Mouse (Mus musculus) mature B cell (primary cell): Measurements from ENCODE around the gene Zyg11b.

Source experiments
- in situ Hi-C: fragments of 300-500 bp; cut with MboI; formaldehyde crosslinking; loops from 2 replicates; pipeline ENCODE4 v1.14.3; 2019

Gene Zyg11b

GRCm38 (mm10) chr4:108318649-108319615 lies 18.0 kb upstream of the Zyg11b start:
- in situ Hi-C loops, result no loop called here

DNA sequence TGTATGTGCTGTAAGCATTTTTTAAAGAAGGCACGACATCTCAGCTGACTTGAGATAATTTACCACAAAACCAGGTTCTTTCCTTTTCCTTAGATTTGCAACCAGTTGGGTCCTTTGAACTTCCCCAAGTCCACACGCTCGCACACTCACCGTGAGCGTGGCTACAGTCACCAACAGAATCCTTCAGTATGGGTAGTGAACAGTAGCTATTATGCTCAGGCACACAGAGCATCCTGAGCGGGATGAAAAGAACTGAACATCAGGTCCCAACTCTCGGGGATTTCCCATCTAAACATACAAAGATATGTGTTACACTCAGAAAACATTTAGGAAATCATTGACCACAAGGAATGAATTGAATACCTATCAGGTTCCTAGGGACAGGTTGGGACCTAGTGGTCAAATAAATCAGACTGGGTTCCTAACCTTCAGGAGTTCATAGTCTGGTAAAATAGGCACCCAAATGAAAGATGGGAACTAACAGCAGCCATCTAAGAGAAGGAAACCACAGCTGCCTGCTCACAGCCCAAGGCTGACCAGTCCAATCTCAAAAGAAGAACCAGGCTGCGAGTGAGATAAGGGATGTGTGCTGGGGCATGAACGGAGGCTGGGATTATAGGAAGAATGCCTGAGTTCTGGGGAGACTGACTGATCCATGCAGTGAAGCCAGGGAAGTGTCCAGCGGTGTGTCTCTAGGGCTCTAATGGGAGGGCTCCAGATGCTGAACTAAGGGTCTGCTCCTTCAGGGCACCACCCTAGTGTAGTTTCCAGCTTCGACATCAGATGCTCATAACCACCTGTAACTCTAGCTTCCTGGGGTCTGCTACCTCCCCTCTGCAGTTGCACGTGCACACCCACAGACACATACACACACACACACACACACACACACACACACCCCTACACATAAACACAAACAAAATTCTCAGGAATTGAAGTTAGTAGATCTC lies 17.0 kb upstream of the Zyg11b start:
- in situ Hi-C loops, result no loop called here

DNA sequence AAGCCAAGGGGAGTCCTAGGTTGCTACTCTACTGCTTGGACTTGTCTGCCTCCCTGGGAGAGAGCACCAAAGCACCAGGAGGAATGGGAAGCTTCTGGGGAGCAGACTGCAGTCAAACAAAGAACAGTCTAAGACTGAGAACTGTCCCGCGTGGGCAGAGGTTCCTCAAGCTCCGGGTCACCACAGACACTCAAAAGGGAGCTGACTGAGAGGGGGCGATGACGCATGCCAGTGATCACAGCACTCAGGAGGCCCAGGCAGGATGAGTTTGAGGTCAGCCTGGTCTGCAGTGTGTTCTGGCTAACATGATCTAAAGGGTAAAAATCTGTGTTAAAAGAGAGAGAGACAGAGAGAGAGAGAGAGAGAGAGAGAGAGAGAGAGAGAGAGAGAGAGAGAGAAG lies 13.1 kb upstream of the Zyg11b start:
- in situ Hi-C loops, result no loop called here

DNA sequence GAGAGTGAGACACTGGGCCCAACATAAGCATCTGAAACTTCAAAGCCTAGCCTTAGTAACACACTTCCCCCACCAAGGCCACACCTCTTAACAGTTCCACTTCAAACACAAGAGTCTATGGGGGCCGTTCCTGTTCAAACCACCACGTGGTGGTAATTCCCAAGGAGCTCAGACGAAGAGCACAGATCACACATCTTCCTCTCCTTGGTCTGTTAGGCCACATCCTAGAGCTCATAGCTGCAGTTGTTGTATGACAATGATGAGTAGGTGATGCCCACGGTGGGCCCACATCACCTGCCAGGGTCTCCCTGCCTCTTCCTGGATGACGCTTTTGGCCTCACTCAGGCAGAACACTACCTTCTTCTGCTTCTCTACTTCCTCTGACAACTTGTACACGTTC lies 9.8 kb upstream of the Zyg11b start:
- in situ Hi-C loops, result no loop called here

DNA sequence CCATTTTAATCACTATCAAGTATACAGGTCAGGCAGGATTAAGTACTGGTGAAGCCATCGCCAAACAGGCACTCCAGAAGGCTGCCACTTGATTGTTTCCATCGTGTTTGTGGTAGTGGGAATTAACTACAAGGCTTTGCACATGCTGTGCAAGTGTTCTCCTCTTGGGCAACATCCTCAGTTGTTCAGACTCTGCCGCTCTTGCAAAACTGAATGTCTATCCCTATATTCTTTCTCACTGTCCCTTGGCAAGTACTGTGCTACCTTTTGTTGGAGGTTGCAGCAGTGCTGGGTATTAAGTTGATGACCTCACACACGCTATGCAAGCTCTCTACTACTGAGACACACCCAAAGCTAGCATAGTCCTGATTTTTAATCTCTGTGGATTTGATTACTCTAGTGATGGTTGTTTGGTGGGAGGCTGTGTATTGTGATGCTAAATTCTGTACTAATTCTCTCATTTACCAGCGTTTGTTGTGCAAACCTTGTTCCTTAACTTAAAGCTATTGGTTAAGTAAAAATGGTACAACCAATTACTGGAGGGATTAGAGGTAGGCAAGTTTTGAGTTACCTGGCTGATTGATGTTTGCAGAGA lies 1.5 kb upstream of the Zyg11b start:
- in situ Hi-C loops, result no loop called here

DNA sequence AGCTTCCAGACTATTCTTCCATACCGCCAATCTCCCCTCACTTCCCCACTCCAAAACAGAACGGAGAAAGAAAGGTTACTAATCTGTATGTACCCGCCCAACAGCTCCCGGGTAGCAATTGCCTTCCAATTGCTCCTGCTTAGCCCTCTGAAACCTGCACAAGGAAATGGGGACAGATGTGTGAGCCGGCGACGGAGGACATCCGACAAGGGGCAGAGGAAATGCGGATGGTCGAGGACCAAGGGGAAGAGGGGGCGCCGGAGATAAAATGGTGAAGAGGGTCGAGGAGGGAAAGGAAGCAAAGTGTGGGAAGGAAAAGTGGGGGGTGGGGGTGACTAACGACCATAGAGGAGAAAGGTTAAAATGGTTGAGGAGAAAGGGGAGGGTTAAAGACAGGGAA lies 630 bp downstream of the Zyg11b start:
- in situ Hi-C loops, result no loop called here

- in situ Hi-C loops, result no loop called here
These were observed 23.9 kb downstream of the Zyg11b start for GRCm38 (mm10) chr4:108276973-108277372.

DNA sequence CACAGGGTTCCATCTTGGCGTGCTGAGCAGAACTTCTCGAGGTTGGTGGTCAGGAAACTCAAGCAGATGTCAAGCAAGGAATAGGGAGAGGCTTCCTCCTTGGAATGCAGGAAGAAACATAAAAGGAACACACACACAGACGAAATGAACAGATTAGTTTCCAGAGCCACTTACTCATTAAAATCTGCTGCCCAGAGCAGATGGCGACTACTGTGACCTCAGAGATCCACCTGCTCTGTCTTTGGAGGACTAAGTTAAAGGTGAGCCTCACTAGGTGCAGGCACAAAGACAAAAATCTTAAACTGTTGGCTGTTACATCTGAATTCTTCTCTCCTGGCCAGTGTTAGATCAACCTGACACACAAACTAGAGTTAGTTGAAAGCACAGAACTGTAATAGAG lies 28.6 kb downstream of the Zyg11b start:
- in situ Hi-C loops, result no loop called here

GRCm38 (mm10) chr4:108265774-108266173 lies 35.1 kb downstream of the Zyg11b start:
- in situ Hi-C loops, result no loop called here

DNA sequence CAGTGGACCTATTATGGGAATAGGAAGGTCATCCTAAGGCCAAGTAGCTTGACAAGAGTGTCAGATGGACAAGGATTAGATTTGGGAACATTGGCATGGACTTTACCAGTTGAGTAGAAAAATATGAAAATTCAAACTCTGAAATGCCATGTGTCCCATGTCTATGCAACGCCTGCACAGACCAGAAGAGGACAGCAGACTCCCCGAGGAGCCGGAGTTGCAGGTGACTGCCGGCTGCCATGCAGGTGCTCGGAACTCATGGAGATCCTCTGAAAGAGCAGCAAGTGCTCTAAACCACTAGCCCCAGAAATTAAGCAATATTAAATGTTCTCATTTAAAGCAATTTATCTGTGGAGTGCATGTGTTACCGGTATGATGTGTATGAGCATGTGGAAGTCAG lies 47.6 kb downstream of the Zyg11b start:
- in situ Hi-C loops, result loop anchor here (10.0 kb wide), 1 partner anchor 241 kb away; no protein-coding TSS in a partner anchor

- in situ Hi-C loops, result loop anchor here (10.0 kb wide), 1 partner anchor 244 kb away; no protein-coding TSS in a partner anchor
These were observed 50.4 kb downstream of the Zyg11b start for GRCm38 (mm10) chr4:108250501-108250900.

GRCm38 (mm10) chr4:108249314-108249713 lies 51.6 kb downstream of the Zyg11b start:
- in situ Hi-C loops, result no loop called here

GRCm38 (mm10) chr4:108233654-108234053 lies 67.2 kb downstream of the Zyg11b start:
- in situ Hi-C loops, result no loop called here

DNA sequence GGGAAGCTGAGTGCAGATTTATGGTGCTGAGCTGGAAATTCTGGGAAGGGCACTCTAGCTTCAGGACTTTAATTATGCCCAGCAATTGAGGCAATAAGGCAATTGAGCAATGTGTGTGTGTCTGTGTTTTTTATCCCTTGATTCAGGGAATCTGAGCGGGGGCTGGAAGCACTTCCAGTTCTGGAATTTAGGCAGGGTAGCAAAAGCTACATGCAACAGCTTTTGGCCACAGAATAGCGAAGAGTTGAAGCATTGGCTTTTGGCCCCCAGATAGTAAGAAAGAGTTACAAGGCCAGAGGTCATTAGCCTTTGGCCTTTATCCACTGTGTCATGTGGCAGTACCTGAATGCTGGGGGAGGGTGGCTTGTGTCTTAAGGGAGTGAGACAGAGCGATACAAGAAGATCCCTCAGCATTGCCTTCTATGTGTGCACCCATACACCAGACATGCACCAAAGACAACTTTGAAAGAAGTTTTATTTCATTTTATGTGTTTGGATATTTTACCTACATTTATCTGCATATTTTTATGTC lies 75.5 kb downstream of the Zyg11b start:
- in situ Hi-C loops, result no loop called here

- in situ Hi-C loops, result no loop called here
These were observed 78.4 kb downstream of the Zyg11b start for GRCm38 (mm10) chr4:108222507-108222906.

DNA sequence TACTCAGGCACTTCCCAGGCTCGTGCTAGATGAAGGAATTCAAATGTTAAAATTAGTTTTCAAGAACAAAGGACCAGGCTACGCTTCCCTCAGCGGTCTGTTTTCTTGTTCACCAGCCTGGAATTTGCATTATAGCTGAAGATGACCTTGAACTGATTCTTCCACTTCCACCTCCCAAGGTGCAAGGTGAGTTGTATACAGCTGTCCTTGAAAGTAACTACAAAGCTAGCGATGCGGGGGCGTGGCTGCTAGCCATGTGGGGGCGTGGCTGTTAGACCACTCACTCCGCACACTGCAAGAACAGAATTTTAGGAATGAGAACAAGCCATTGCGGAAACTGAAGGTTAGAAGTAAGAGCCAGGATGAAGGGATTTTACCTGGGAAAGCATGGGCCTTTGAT lies 81.9 kb downstream of the Zyg11b start:
- in situ Hi-C loops, result no loop called here

GRCm38 (mm10) chr4:108217332-108218179 lies 83.3 kb downstream of the Zyg11b start, which contains the start of gene Zyg11a:
TSS of gene Zyg11a (minus strand) at chr4:108218048.
- in situ Hi-C loops, result no loop called here

DNA sequence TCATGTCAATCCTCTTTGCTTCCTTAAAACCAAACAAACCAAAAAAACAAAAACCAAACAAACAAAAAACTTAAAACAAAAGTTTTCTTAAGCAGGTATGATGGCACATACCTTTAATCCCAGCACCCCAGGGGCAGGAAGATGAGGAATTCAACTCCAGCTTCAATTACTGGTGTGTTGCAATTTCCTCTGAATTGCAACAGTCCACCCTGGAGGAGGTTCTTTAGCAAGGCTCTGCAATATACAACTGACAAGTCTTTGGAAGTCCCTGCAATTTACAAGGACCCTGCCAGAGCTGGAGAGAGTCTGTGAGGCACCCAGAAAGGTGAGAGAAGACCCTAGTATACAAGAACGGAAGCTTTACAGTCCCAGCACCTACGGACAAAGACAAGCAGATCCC lies 87.9 kb downstream of the Zyg11b start:
- in situ Hi-C loops, result no loop called here

- in situ Hi-C loops, result no loop called here
These were observed 96.3 kb downstream of the Zyg11b start for GRCm38 (mm10) chr4:108204629-108205028.

DNA sequence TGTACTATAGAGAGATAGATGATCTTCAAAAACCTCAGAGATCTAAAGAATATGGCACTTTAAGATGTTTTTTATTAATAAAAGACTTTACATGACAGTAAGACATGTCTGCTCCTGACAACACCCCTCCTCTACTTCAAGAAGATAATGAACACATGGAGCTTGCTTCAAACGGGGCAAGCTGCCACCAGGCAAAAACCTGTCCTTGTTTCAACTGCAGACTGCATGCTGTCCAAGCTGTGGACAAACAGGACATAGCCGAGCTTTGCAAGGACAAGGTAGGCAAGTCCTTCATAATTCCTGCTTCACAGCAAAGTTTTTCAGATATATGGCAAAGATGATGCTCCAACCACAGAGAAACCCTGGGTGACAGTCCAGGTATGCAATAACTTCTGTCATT lies 101.7 kb downstream of the Zyg11b start:
- in situ Hi-C loops, result no loop called here
